Mouse (Mus musculus) lung, postnatal 10 days (tissue): Measurements from ENCODE around the gene Speer4d.
"Not testable (repeated sequence)": the region's sequence is repeated elsewhere in the genome, so short reads cannot be mapped to it uniquely, and the experiment has no call there.

Source experiments
- DNase-seq: peaks from one replicate; pipeline ENCODE4 v3.0.0; 2021

The Speer4d gene

GRCm38 (mm10) chr5:15618764-15619163, at the start of gene Speer4d:
Gene Speer4d (plus strand): TSS chr5:15619064.
- DNase-seq, result not testable (repeated sequence)

- DNase-seq, result not testable (repeated sequence)
Observed at GRCm38 (mm10) chr5:15573735-15574134, 45.1 kb upstream of the Speer4d start.

GRCm38 (mm10) chr5:15577033-15577432, 41.8 kb upstream of the Speer4d start, which contains the start of gene Gm21083:
Gene Gm21083 (plus strand): TSS chr5:15577333.
- not testable (repeated sequence) for DNase-seq

GRCm38 (mm10) chr5:15586351-15586750, 32.5 kb upstream of the Speer4d start:
- peak; percentile 39 for DNase-seq

- DNase-seq, result peak; percentile 3
Observed at GRCm38 (mm10) chr5:15588291-15588690, 30.6 kb upstream of the Speer4d start.

- not testable (repeated sequence) for DNase-seq
Observed at GRCm38 (mm10) chr5:15590635-15591034, 28.2 kb upstream of the Speer4d start.

GRCm38 (mm10) chr5:15591577-15591976, 27.3 kb upstream of the Speer4d start:
- not testable (repeated sequence) for DNase-seq

- DNase-seq, result not testable (repeated sequence)
Observed at GRCm38 (mm10) chr5:15598831-15599230, 20.0 kb upstream of the Speer4d start.

- not testable (repeated sequence) for DNase-seq
Observed at GRCm38 (mm10) chr5:15600342-15600741, 18.5 kb upstream of the Speer4d start.

GRCm38 (mm10) chr5:15601481-15601880, 17.4 kb upstream of the Speer4d start:
- not testable (repeated sequence) for DNase-seq

- DNase-seq, result not testable (repeated sequence)
Observed at GRCm38 (mm10) chr5:15601960-15602359, 16.9 kb upstream of the Speer4d start.

GRCm38 (mm10) chr5:15602424-15602947, 16.4 kb upstream of the Speer4d start:
- DNase-seq, result not testable (repeated sequence)

- not testable (repeated sequence) for DNase-seq
Observed at GRCm38 (mm10) chr5:15603008-15603407, 15.9 kb upstream of the Speer4d start.

- DNase-seq, result not testable (repeated sequence)
Observed at GRCm38 (mm10) chr5:15603585-15603984, 15.3 kb upstream of the Speer4d start.

GRCm38 (mm10) chr5:15606677-15607076, 12.2 kb upstream of the Speer4d start:
- DNase-seq, result not testable (repeated sequence)

GRCm38 (mm10) chr5:15610695-15611094, 8.2 kb upstream of the Speer4d start:
- not testable (repeated sequence) for DNase-seq

- not testable (repeated sequence) for DNase-seq
Observed at GRCm38 (mm10) chr5:15616195-15616594, 2.7 kb upstream of the Speer4d start.

- peak; percentile 4 for DNase-seq
Observed at GRCm38 (mm10) chr5:15628136-15628535, 9.3 kb downstream of the Speer4d start.

- DNase-seq, result peak; percentile 2
Observed at GRCm38 (mm10) chr5:15630068-15630467, 11.2 kb downstream of the Speer4d start.

GRCm38 (mm10) chr5:15637637-15638036, 18.8 kb downstream of the Speer4d start:
- DNase-seq, result peak; percentile 3

GRCm38 (mm10) chr5:15645707-15646106, 26.8 kb downstream of the Speer4d start:
- DNase-seq, result not testable (repeated sequence)

- DNase-seq, result not testable (repeated sequence)
Observed at GRCm38 (mm10) chr5:15652334-15652733, 33.5 kb downstream of the Speer4d start.

GRCm38 (mm10) chr5:15656959-15657358, 38.1 kb downstream of the Speer4d start, which contains the start of gene 4930572O03Rik:
Gene 4930572O03Rik (minus strand): TSS chr5:15657059.
- not testable (repeated sequence) for DNase-seq

GRCm38 (mm10) chr5:15663847-15664246, 45.0 kb downstream of the Speer4d start:
- DNase-seq, result not testable (repeated sequence)

- not testable (repeated sequence) for DNase-seq
Observed at GRCm38 (mm10) chr5:15670789-15671188, 51.9 kb downstream of the Speer4d start.
